In the genomic region with DNA sequence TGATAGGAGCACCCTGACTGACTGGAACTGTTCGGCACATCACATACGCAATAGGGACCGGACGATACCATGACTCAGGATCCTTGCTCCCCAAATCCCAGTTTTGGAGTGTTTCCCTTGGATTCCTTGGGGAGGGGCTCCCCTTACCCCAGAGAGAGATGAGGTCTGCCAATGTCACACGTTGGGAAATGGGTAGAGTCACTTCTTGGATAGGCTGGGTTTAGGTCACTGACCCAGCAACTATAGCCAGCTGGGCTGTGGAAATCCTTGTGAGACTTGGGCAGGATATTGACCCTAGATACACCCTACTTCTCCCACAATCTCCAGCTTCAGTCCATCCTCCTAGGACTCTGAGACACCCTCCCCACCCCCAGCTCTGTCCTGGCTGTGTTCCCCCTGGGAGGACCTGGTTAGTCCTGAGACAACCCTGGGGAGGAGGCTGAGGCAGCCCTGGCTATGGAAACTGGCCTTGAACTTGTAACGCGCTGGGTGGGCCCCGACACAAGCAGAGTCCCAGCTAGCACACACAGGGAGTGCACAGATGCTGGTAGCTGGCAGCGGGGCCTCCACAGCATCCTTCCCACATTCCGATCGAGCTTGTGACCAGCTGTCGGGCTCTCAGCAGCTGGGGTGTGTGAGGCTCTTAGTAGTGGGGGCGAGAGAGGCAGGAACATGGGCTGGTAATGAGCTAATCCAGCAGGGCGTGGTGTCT, we compare ENCODE assay signal across 10 mouse cellular contexts. TPM values are rescaled to one million over a fixed set of nuclear protein-coding genes. Genes with fewer than 3 reads are reported as not detected.
DNase-seq lines count a peak whose midpoint lies in the region; ATAC-seq and TF ChIP-seq lines count a peak whose summit lies in the region.
"Had no signal": no experiment of that assay in that cellular context is flagged by ENCODE, and none has a peak within 500 bp of the region (broad histone marks: within the 10 kb centered on the region; RNA-seq: fewer than 3 reads in every experiment).

No protein-coding gene starts in this region.

- 67% methylated on average over 14 of the region's 14 CpGs for WGBS in heart, adult 2 months
- 53% methylated on average over 14 of the region's 14 CpGs for WGBS in lung, embryonic 16.5 days
- 58% methylated on average over 14 of the region's 14 CpGs for WGBS in liver, embryonic 12.5 days (ENCODE audit: insufficient replicate concordance)

- peak; percentile 80; the same call in 1 of the 2 replicates for TF ChIP-seq EP300 in ES-Bruce4 (IDR thresholded peaks at IDR 0.05; ENCODE audit: insufficient read depth, low read depth, low read length)
- TF ChIP-seq EP300 in heart, adult 2 months (IDR thresholded peaks at IDR 0.05; ENCODE audit: insufficient read depth, low read depth, low read length), result 0 out of 2 replicates have a peak, but pooled peaks have one; percentile 57

- H3K36me3 ChIP-seq in ES-Bruce4 (ENCODE audit: control insufficient read depth, insufficient read depth, low read length, poor library complexity, severe bottlenecking), result no peaks in the 10 kb centered on the region
- H3K36me3 ChIP-seq in heart, adult 2 months (ENCODE audit: control insufficient read depth, insufficient read depth, low read length), result no peaks in the 10 kb centered on the region
- H3K36me3 ChIP-seq in lung, embryonic 16.5 days (ENCODE audit: control insufficient read depth, insufficient read depth, low read length), result no peaks in the 10 kb centered on the region
- no peaks in the 10 kb centered on the region for H3K36me3 ChIP-seq in liver, embryonic 12.5 days
- H3K36me3 ChIP-seq: embryonic facial prominence, embryonic 13.5 days had no signal

- TF ChIP-seq CTCF in ES-Bruce4 (IDR thresholded peaks at IDR 0.05; ENCODE audit: low read depth, low read length), result no peak
- no peak for TF ChIP-seq CTCF in heart, adult 2 months (IDR thresholded peaks at IDR 0.05)

- H3K27ac ChIP-seq in ES-Bruce4 (ENCODE audit: insufficient read depth, low read length), result no peak overlapping the region
- H3K27ac ChIP-seq in heart, adult 2 months, result no peak overlapping the region; the same call in 1 of the 2 replicates
- no peak overlapping the region for H3K27ac ChIP-seq in lung, embryonic 16.5 days (ENCODE audit: low read length)
- H3K27ac ChIP-seq in liver, embryonic 12.5 days, result no peak overlapping the region
- H3K27ac ChIP-seq: embryonic facial prominence, embryonic 13.5 days had no signal

- H3K79me2 ChIP-seq in heart, adult 2 months (replicated peaks; ENCODE audit: control insufficient read depth, insufficient read depth, low read length), result no peaks in the 10 kb centered on the region

- no peak for TF ChIP-seq POLR2A in ES-Bruce4 (IDR thresholded peaks at IDR 0.05; ENCODE audit: insufficient read depth, low read length)
- no peak for TF ChIP-seq POLR2A in heart, adult 2 months (IDR thresholded peaks at IDR 0.05; ENCODE audit: insufficient read depth, low read depth, low read length)

- H3K4me1 ChIP-seq in ES-Bruce4 (ENCODE audit: control insufficient read depth, insufficient read depth, low read length), result peaks cover 46% of the 10 kb centered on the region
- peaks cover 13% of the 10 kb centered on the region for H3K4me1 ChIP-seq in heart, adult 2 months (ENCODE audit: control insufficient read depth, insufficient read depth, low read length)
- peaks cover 6% of the 10 kb centered on the region for H3K4me1 ChIP-seq in lung, embryonic 16.5 days (replicated peaks; ENCODE audit: control insufficient read depth, insufficient read depth, low read length)
- H3K4me1 ChIP-seq in liver, embryonic 12.5 days, result peaks cover 3% of the 10 kb centered on the region; the same call in 1 of the 2 replicates

- intact Hi-C loops in heart, adult 2 months (cut with DNase I), result no loop called here

- H3K9me3 ChIP-seq in ES-Bruce4 (replicated peaks; ENCODE audit: control insufficient read depth, insufficient read depth, low read length, poor library complexity, severe bottlenecking), result no peaks in the 10 kb centered on the region
- no peaks in the 10 kb centered on the region for H3K9me3 ChIP-seq in lung, embryonic 16.5 days (ENCODE audit: control insufficient read depth, low read length)
- H3K9me3 ChIP-seq in liver, embryonic 12.5 days (replicated peaks), result no peaks in the 10 kb centered on the region
- H3K9me3 ChIP-seq: embryonic facial prominence, embryonic 13.5 days had no signal

- H3K4me2 ChIP-seq in lung, embryonic 16.5 days (ENCODE audit: low read depth, low read length), result no peak overlapping the region
- no peak overlapping the region for H3K4me2 ChIP-seq in liver, embryonic 12.5 days
- H3K4me2 ChIP-seq: embryonic facial prominence, embryonic 13.5 days had no signal

- H3K9ac ChIP-seq in ES-Bruce4 (ENCODE audit: low read depth, poor library complexity, severe bottlenecking), result no peak overlapping the region
- no peak overlapping the region for H3K9ac ChIP-seq in heart, adult 2 months (ENCODE audit: low read depth, low read length)
- no peak overlapping the region for H3K9ac ChIP-seq in lung, embryonic 16.5 days (ENCODE audit: low read length)
- no peak overlapping the region for H3K9ac ChIP-seq in liver, embryonic 12.5 days
- H3K9ac ChIP-seq: embryonic facial prominence, embryonic 13.5 days had no signal

- H3K27me3 ChIP-seq in ES-Bruce4 (ENCODE audit: control insufficient read depth, insufficient read depth, low read length, poor library complexity, severe bottlenecking), result no peaks in the 10 kb centered on the region
- H3K27me3 ChIP-seq in heart, adult 2 months (ENCODE audit: control insufficient read depth, insufficient read depth, low read length), result no peaks in the 10 kb centered on the region
- no peaks in the 10 kb centered on the region for H3K27me3 ChIP-seq in lung, embryonic 16.5 days (ENCODE audit: control insufficient read depth, insufficient read depth, low read depth, low read length)
- H3K27me3 ChIP-seq in liver, embryonic 12.5 days (replicated peaks), result peaks cover 62% of the 10 kb centered on the region
- H3K27me3 ChIP-seq: embryonic facial prominence, embryonic 13.5 days had no signal

- peak; percentile 75 for ATAC-seq in lung, embryonic 16.5 days (ENCODE audit: low read depth)
- ATAC-seq in liver, embryonic 12.5 days, result no peak
- ATAC-seq in frontal cortex, adult (ENCODE audit: low TSS enrichment), result no peak

- DNase-seq in embryo, embryonic 10 days (ENCODE audit: low spot score), result peak; percentile 55
- no peak for DNase-seq in embryo, embryonic 9.5 days (ENCODE audit: extremely low spot score)
- DNase-seq in heart, adult 2 months, result peak; percentile 66 to 80
- DNase-seq in spleen, postnatal 36 days (ENCODE audit: low spot score in 2 of 2), result no peak

- H3K4me3 ChIP-seq in ES-Bruce4 (ENCODE audit: low read depth, low read length), result no peak overlapping the region
- no peak overlapping the region for H3K4me3 ChIP-seq in heart, adult 2 months
- no peak overlapping the region for H3K4me3 ChIP-seq in lung, embryonic 16.5 days (ENCODE audit: low read length)
- no peak overlapping the region for H3K4me3 ChIP-seq in liver, embryonic 12.5 days
- H3K4me3 ChIP-seq: embryonic facial prominence, embryonic 13.5 days had no signal

RNA-seq across cellular contexts. Expression of a gene that starts 25.1 kb away (rescaled TPM):
- polyA plus RNA-seq in ES-Bruce4 (2011; ENCODE audit: insufficient read depth, insufficient read length, low read depth, missing spikeins), result 133 and 158 TPM in 2 replicates
- 10 to 100 TPM; 55.6 to 64.8 TPM for total RNA-seq in heart, adult 2 months (2021)
- 33.2 and 47.8 TPM in 2 replicates for polyA plus RNA-seq in heart, adult 2 months (2012; rRNA removed)
- 4.4 and 9.4 TPM in 2 replicates for polyA plus RNA-seq in lung, embryonic 16.5 days (2015; fragmentation: Nextera tagmentation; extraction: Ambion mirVana)
- 5.1 and 6.5 TPM in 2 replicates for polyA plus RNA-seq in liver, embryonic 12.5 days (2016; fragmentation: Nextera tagmentation; extraction: Ambion mirVana)
- total RNA-seq: megakaryocyte progenitor cell, adult 5-6 weeks had no signal

Comparison
In these comparisons a context has a peak if more than half of its experiments do, and no peak if none do; other contexts are left out.
1. DNase-seq: peak in embryo, embryonic 10 days (single experiment) and heart, adult 2 months (2 of 2); none in embryo, embryonic 9.5 days (single experiment) and spleen, postnatal 36 days (0 of 2).